Mouse (Mus musculus) liver, embryonic 14.5 days (tissue): Measurements from ENCODE around the gene E030025P04Rik.

ENCODE experiments used
- CTCF ChIP-seq: IDR thresholded peaks from 2 replicates; pipeline ENCODE4 v1.5.1; 2016; ENCODE audit warnings: antibody characterized with exemption, low read depth, control low read depth
- EP300 ChIP-seq: IDR thresholded peaks from 2 replicates; pipeline ENCODE4 v1.6.1; 2016; ENCODE audit warnings: antibody characterized with exemption, low read depth

- no peak for TF ChIP-seq EP300
- TF ChIP-seq CTCF: no peak
These were observed 37.4 kb downstream of the E030025P04Rik start for GRCm38 (mm10) chr11:109106751-109107150.
